Mouse (Mus musculus) activated CD4-positive, CD25-positive, alpha-beta regulatory T cell, adult 4 months (primary cell): ENCODE measurements at regions not wholly inside any gene's neighbourhood (a gene's known extent, or its start where the extent isn't known, plus 50 kb on each side); places are given as distances from the start of the nearest gene placed in this dataset.

Experiments used
- ATAC-seq: one replicate; pipeline ENCODE4 v1.8.0; 2017

DNA sequence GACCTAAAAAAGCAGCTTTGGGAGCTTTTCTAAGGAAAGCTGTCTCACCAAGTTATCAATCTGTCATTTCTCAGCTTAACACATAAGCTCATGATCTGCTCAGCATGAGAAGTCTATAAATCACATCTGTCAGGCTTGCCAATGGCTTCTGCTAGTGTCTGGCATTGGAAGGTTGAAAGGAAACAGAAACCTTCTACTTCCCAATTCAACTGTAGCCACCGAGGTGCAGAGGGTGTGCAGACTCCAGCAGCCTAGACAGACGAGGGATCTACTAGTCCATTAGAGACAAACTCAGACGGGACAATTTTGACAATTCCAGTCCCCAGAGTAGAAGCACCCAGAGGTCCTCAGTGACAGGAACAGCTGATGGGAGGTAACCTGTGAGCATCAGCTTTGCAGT, 103.0 kb downstream of the Nab1 start:
- no peak for ATAC-seq

DNA sequence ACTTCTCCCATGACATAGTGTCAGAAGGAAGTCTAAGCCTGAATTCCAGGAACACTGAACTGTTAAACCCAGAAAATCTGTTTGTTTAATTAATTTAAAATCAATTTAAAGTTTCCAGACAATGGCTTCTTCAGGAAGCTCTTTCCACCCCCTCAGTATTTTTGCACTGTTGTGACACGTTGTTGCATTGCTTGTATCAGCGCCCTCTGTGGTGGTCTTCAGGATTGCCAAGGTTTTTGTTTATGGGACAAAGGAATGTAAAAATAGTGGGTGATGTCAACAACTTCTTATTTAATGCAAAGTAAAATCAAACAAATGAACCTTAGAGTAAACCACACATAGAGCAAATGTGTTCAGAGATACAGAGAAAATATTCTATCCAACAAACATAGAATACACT, 107.5 kb downstream of the Nab1 start:
- peak; percentile 16 for ATAC-seq

DNA sequence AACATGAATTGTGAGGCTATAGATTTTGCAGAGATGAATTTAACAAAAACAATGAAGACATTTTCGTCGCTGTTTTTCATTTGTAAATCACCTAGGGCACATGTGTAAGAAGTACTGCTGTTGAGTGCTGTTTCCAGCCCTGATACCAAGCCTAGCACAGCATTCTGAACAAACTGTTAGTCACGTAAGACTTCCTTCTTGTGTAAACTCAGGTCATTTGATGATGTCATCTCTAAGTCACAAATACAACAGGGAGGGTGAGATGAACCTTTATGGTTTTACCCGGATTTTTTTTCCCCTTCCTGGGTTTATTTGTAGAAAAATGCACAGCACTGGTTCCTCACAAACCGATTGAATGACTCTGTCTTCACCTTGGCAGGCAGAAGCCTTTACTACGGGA, 111.6 kb downstream of the Nab1 start:
- peak; percentile 41 for ATAC-seq

DNA sequence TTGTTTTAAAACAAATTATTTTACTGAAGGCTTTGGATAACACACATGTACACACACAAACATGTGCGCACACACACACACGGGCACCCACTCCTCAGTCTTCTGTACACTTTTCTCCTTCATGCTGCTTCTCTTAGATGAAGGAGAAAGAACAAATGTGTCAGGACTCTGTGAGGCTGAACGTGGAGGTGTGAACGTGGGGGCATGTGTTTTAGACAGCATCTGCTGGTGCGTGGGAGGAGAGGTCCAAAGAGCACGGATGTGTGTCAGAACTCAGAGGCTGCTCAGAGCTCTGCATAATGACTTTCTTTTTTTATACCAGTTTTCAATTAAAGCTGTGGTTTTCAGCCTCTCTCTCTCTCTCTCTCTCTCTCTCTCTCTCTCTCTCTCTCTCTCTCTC, 112.4 kb downstream of the Nab1 start:
- peak; percentile 77 for ATAC-seq

DNA sequence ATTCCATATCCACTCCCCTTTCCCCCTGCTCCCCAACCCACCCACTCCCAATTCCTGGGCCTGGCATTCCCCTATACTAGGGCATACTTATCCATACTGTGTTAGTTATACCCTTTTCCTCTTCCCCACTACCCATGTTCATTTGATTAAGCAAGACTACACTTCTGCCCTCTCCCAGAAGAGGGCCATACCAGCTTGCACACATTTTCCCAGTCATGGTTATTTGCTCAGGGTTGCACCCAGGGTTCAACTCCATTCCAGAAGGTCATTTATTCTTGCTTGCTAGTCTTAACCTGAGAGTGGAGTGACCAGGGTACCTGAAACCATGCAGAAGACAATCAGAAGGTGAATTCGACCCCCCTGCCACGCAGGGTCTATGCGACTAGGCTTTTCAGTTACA, 113.4 kb downstream of the Nab1 start:
- no peak for ATAC-seq

- ATAC-seq = peak; percentile 49
Measured at GRCm38 (mm10) chr1:52375320-52375719, 125.2 kb downstream of the Nab1 start.

DNA sequence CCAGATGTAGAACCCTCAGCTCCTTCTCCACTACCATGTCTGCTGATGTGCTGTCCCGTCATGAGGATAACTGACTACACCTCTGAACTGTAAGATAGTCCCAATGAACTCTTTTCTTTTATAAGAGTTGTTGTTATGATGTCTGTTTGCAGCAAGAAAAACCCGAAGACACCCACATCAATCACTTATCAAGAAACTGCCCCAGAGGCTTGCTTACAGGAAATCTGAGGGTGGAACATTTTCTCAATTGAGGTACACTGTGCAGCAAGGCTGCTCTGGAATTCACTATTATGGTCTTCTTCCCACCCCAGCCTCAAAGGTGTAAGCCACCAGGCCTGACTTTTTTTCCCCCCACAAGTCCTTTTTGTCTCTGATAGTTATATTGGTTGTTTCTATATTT, 125.8 kb downstream of the Nab1 start:
- ATAC-seq = peak; percentile 80

DNA sequence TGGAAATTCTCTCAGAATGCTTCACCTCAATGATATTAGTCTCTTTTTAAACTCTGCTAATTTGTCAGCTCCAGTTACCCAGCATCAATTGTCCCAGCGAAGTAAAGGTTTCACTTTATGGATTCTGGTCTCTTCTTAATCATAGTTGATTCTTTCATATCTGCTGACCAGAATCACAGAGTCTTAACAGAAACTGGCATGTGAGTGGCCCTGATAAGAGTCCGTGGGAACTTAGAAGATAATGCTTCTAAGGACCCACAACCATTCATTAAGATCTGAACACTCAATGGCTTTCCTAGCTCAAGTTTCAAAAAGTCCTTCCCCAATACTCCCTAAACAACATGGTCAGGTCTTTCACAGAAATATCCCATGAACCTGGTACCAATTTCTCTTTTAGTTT, 126.7 kb downstream of the Nab1 start:
- ATAC-seq = no peak

- peak; percentile 56 for ATAC-seq
Measured at GRCm38 (mm10) chr1:52366386-52366785, 133.4 kb upstream of the Gls start.

GRCm38 (mm10) chr1:52363625-52364024, 130.6 kb upstream of the Gls start:
- peak; percentile 87 for ATAC-seq

DNA sequence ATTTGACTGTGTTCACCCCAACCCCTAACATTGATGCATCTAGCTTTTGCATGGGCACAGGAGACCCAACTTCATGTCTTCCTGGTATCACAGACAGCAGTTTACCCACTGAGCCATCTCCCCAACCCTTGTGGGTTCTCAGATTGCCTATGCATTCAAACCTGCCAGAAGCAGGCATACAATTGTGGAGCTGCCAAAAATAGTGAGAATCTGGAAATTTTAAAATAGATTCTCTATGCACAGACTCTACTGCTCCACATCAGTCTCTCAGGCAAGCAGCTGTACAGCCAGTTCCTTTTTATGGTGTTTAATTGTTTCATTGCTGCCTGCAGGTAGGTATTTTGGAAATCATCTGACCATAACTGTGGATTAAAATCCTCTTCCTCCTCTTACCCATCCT, 129.9 kb upstream of the Gls start:
- no peak for ATAC-seq

DNA sequence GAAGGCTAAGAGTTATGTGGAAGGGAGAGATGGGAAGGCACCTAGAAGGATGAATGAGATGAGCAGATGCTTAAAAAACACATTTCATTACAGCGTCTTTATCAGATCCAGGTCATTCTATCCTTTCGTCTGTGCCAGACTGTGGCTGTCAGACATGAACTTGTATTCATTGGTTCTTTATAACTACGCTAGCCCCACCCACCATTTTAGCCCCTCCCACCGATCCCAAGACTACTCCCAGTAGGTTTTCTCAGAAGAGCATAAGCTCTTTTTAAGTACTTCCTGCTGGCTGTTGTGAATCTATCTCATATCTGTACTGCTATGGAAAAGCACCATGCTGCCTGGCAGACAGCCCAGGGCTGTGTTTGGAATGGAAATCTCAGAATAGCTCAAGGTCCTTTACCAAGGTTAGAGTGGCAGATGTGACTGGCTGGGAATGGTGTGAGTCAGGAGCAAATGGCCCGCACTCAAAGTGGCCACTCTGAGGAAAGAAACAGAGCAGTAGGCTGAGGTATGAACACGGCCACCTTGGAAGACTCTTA, 121.1 kb upstream of the Gls start:
- ATAC-seq = no peak

GRCm38 (mm10) chr1:52342127-52342526, 109.1 kb upstream of the Gls start:
- ATAC-seq = no peak

DNA sequence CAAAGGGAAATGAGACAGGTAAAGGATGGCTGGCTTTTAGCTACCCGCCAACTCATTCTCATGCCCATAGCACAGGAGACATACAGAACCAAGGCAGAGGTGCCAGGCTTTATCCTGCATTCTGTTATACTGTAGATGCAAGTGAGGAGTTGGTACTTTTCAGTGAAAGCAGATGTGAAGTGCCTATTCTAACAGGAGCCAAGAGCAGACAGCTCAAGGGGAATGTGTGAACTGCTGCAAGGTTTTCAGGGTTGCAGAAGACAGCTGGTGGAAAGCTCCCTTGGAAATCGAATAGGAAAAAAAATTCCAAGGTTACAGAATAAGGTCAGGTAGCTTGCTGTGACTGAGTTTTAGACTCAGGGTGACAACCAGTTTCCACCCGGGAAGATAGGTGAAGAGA, 105.7 kb upstream of the Gls start:
- no peak for ATAC-seq

- no peak for ATAC-seq
Measured at GRCm38 (mm10) chr1:52338243-52338642, 105.2 kb upstream of the Gls start.

- no peak for ATAC-seq
Measured at GRCm38 (mm10) chr1:52336696-52337095, 103.7 kb upstream of the Gls start.

DNA sequence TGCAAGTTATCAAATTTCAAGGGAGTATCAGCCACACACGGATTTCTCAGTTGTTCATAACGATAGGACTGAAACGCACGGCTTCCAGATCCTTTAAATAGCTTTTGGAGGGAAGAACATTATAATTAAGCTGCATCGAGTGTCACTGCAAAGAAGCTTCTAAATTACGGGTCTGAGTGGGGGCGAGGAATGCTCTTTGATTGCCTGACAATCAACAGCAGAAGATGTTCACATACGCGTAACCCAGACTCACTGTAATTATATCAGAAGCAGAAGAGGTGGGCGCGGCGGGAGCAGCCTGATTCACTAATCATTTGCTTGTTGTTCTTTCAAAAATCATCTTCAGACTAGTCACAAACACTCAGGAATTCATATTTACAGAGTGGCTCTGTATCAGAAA, 99.0 kb upstream of the Gls start:
- ATAC-seq = no peak

DNA sequence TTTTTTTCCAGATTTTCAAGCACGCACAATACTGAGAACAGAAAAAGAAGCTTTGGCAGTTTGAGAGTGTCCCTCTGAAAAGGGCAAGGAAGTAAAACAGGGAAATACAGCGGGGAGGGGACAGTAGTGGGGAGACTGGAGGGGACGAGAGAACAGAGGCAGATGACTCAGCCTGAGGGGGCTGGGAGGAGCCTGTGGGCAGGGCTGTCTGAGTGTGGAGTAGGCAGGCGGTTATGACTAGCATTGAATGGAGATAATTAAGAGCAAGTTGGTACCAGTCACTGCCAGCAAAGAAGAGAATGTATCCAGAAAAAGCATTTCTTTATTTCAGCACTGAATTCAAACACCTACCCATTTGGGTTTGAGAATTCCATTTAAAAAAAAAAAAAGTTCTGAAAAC, 98.4 kb upstream of the Gls start:
- ATAC-seq = no peak

DNA sequence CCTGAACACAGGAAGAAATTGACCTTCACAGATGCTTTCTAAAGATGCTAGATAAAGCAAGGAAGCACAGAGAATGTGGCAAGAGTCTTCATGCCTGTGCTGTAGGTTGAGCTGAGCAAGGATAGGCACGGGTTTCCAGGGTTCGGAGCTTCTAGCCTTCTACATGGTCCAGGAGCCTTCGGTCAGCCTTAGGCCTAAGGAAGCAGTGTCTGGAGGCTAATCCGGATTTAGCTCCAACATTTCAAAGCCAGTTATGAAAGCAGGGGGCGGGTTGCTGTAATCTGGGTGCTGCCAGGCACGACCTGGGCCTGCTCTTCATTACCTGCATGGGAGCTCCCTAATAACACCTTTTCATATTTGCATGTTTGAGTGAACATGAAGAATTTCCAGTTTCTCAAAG, 97.5 kb upstream of the Gls start:
- no peak for ATAC-seq

GRCm38 (mm10) chr1:52328507-52328906, 95.5 kb upstream of the Gls start:
- ATAC-seq = peak; percentile 66

DNA sequence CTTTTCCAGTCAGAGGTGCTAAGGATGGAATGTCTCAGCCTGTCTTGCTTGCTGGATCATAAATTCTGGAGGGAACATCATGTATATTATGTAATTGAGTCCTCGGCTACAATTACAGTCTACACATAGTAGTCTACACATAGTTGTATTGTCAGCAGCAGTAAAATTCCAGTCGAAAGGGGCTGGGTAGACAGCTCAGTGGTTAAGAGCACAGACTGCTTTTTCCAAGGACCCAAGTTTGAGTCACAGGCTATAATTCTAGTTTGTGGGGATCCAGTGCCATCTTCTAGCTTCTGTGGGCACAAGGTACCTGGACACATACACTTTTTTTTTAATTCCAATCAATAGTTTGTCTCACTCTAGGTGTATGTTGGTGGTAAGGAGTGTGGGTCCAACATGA, 91.3 kb upstream of the Gls start:
- no peak for ATAC-seq

DNA sequence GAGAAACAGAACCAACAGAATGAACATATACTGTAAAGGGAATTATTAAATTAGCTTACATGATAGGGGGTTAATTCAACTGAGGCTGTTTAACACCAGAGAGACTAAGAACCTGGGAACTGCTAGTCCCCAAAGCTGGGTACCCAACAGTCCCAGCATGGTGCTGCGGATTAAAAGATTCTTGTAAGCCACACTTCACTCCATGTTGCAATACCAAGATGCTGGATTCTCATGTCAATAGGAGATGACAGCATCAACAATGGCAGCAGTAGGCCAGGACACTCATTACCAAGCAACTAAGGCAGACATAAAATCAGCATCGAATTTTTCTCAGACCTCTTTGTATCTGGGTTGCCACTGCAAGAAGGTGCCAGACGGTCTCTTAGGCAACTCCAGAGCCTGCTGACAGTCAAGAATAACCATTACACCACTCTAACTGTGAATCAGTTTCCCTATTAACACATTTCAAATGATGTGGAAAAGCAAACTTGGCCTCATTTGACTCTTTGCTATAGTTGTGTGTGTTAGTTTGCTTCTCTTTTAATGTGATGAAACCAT, 79.1 kb upstream of the Gls start:
- no peak for ATAC-seq

- ATAC-seq = no peak
Measured at GRCm38 (mm10) chr1:52306892-52307291, 73.9 kb upstream of the Gls start.

DNA sequence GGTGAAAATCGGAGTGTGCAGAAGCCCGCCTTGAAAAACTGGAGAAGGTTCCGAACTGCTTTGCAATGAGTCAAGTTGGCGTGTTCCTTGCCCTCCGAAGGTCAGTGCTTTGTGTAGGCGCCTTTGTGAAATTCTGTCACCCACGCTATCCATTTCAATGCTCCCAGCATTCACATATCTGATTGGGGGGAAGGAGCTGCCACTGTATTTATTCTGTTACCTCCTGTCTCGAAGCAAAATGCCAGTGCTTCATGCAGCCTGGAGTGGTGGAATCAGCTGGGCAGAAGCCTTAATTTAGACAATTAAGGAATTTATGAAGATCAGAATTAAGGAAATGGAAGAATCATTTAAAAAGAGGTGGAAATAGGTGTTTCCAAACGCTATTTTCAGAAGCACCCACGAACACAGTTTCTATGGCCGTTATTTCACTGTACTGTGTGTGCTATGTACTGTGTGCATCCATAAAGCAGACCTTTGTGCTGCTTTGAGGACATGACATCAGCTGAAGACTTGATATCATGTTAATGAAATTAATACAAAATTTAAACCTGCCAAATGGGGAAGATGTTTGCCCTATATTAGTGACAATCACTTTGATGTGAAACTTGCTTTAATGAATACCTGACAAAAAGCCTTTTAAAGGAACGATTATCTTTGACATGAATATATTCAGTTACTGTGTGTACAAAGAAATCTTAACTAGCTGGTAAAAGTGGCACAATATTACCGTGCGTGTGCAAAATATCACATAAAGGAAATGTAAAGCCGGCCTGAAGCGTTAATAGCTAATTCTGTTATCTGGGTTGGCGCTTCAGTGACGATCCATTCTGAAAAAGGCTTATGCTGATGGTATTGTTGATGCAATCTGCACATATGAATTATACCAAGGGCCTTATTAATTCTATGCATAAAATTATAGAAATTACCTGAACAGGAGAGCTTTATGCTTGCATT, 72.9 kb upstream of the Gls start:
- no peak for ATAC-seq
